Mouse (Mus musculus): ENCODE results near the gene Gm3594.
"Not testable (repeated sequence)": the region's sequence is repeated elsewhere in the genome, so short reads cannot be mapped to it uniquely, and the experiment has no call there.

Gm3594 gene

DNA sequence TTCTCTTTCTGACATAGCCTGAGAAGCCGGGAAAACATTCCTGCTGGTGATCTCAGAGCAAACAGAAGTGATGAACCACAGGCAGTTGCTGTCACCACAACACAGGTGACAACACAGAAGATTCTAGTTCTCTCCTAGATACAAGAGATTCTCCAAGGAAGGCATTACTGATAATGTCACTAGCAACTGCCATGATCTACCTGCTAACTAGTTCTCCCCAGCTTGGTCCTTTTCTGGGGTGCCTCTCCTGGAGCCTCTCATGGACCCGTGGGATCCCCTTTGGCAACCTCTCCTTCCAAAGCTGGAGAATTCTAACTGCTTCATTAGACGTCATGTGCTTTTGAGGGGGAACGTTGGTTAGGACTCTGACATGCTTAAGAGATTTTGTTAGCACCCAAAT is at the start of gene Gm3594:
Gm3594 (minus strand) TSS at position 101 of the 400 bp plus-strand sequence.
- not testable (repeated sequence) for DNase-seq

GRCm38 (mm10) chr14:6486331-6486730 is 41.9 kb upstream of the Gm3594 start:
- DNase-seq: not testable (repeated sequence)

- not testable (repeated sequence) for DNase-seq
Measured at GRCm38 (mm10) chr14:6485541-6485940, 41.1 kb upstream of the Gm3594 start.

DNA sequence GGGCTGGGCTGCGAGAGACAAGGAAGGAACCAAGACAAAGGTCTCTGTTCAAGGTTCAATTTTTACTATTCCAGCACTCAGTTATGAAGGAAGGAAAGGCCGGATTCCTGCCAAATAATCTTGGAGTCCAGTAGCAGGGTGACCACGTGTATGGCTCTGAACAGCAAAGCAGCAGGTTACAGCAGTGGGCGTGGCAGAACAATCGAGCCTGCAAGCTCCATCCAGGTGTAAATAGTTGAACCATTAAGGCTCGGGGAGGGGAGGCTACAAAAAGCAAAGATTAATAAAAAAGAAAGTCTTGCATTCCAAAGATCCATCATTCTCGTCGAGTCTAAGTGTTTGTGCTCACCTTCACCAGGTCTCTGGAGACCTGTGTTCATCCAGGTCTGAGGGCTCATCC is 37.7 kb upstream of the Gm3594 start:
- DNase-seq: not testable (repeated sequence)

DNA sequence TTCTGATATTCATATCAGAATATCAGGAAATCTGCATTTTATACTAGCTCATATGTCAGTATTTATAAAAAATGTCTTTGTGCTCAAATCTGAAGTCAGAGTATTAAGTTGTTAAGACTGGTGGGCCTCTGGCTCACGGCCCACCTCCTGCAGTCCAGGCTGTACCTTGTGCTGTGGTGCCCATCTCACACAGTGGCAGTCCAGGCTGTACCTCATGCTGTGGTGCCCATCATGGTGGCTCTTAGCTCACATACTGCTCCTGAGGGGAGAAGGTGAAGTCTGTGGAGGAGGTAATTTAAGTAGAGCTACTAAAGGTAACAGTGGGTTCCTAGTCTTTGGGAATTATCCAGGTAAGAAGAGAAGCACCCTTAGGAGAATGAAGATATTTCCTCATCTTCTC is 27.4 kb upstream of the Gm3594 start:
- DNase-seq: not testable (repeated sequence)

- not testable (repeated sequence) for DNase-seq
Measured at GRCm38 (mm10) chr14:6440774-6441173, 3.6 kb downstream of the Gm3594 start.

GRCm38 (mm10) chr14:6440206-6440605 is 4.2 kb downstream of the Gm3594 start:
- DNase-seq: not testable (repeated sequence)

DNA sequence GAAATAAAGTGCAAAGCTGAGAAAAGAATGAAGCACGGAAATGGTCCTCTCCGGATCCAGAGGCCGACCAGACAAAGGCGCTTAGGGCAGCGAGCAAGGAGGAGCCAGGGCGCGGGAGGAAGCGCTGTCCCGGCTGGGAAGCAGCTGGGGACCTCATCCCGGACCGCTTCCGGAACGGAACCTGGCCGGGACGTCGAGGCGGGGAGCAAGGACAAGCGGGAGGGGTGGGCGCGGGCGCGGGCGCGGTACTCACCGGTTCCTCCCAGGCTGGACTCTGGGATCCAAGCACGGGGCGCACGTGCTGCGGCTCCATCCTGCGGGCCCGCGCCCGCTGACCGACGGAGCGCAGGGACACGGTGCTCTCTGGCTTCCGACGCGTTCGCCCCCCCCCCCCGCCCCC is 17.6 kb downstream of the Gm3594 start:
- DNase-seq: not testable (repeated sequence)

DNA sequence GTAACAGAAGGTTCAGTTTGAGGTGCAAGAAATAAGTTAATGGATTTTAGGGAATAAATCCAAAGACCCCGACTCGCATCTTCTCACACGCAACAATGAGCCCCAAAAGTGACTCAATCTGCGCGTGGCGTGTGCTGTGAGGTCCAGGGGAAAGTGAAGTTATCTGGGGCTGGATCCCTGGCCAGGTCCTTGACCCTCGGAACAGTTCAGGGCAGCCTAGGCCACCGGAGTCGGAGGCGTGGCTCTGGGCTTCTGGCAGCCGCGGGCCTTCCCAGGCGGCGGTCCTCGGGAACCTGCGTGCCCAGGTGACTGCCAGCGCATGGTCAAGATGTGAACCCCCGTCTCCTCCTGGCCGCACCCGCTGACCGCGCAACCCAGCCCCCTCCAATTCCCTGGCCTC is 18.1 kb downstream of the Gm3594 start:
- not testable (repeated sequence) for DNase-seq

DNA sequence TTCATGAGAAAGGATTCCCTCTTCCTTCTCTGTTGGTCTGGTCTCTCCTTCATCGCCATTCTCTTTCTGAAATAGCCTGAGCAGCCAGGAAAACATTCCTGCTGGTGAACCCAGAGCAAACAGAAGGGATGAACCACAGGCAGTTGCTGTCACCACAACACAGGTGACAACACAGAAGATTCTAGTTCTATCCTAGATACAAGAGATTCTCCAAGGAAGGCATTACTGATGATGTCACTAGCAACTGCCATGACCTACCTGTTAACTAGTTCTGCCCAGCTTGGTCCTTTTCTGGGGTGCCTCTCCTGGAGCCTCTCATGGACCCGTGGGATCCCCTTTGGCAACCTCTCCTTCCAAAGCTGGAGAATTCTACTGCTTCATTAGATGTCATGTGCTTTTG is 32.0 kb downstream of the Gm3594 start, which contains the start of gene Gm3591:
Gm3591 (minus strand) TSS at position 101 of the 400 bp plus-strand sequence.
- not testable (repeated sequence) for DNase-seq

DNA sequence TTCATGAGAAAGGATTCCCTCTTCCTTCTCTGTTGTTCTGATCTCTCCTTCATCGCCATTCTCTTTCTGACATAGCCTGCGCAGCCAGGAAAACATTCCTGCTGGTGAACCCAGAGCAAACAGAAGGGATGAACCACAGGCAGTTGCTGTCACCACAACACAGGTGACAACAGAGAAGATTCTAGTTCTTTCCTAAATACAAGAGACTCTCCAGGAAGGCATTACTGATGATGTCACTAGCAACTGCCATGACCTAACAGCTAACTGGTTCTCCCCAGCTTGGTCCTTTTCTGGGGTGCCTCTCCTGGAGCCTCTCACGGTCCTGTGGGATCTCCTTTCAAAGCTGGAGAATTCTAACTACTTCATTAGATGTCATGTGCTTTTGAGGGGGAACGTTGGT is 54.2 kb downstream of the Gm3594 start, which contains the start of gene Gm16440:
Gm16440 (minus strand) TSS at position 101 of the 400 bp plus-strand sequence.
- DNase-seq: not testable (repeated sequence)
